Mouse (Mus musculus): ENCODE results near the gene Rap1b.

DNA sequence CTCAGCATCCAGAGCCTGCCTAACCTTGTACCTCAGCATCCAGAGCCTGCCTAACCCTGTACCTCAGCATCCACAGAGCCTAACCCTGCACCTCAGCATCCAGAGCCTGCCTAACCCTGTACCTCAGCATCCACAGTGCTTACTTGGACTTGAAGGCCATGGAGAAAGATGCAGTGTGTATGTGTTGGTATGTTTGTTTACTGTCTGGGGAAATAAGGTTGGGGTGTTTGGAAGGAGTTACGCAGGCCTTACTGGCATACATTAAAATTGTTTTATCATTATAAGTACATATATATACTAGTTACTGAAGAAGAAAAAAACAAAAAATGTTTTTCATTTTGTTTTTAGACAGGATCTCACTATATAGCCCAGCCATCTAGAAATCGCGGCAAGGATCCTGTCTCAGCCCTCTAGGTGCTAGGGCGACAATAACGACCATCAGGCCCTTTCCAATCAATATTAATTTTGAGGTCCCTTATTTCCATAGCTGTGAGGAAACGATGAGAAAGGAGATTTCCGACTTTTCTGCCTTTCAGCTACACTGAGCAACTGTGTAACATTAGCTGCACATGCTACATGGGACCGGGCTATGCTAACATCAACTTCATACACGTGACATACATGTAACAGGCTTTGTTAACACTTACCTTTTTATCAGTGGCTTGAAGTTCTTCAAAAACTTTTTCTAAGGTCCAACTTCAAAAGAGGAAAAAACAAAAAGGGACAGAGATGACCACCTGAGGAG is 76.1 kb downstream of the Rap1b start:
- TF ChIP-seq GATA1 (IDR thresholded peaks at IDR 0.05; ENCODE audit: borderline replicate concordance, low read length), result no peak
- TF ChIP-seq FLI1 (IDR thresholded peaks at IDR 0.05; ENCODE audit: low read length), result no peak

All from megakaryocyte, embryonic 14.5 days (primary cell).